Comparison of ENCODE assay signal across 8 mouse cellular contexts in genomic region chr17:31854770-31855596, GRCm38 (mm10). TPM values are rescaled to one million over a fixed set of nuclear protein-coding genes. Genes with fewer than 3 reads are reported as not detected.
DNase-seq lines count a peak whose midpoint lies in the region; ATAC-seq and TF ChIP-seq lines count a peak whose summit lies in the region.

No protein-coding gene starts in this region.

- peak; percentile 67 for ATAC-seq in forebrain, embryonic 13.5 days
- ATAC-seq in hindbrain, embryonic 15.5 days (ENCODE audit: low FRiP score, low read depth) = peak; percentile 58
- peak; percentile 28; the same call in 1 of the 2 replicates for ATAC-seq in limb, embryonic 14.5 days (ENCODE audit: low FRiP score, low read depth)
- ATAC-seq in midbrain, embryonic 15.5 days (replicated peaks) = peak; percentile 72

- H3K4me1 ChIP-seq in forebrain, embryonic 13.5 days = peaks cover 34% of the 10 kb centered on the region
- H3K4me1 ChIP-seq in hindbrain, embryonic 15.5 days (replicated peaks) = peaks cover 40% of the 10 kb centered on the region
- H3K4me1 ChIP-seq in limb, embryonic 14.5 days (ENCODE audit: control insufficient read depth, insufficient read depth, low read length) = peaks cover 22% of the 10 kb centered on the region
- H3K4me1 ChIP-seq in midbrain, embryonic 15.5 days = peaks cover 33% of the 10 kb centered on the region

- no peaks in the 10 kb centered on the region for H3K27me3 ChIP-seq in forebrain, embryonic 13.5 days
- H3K27me3 ChIP-seq in hindbrain, embryonic 15.5 days = no peaks in the 10 kb centered on the region
- H3K27me3 ChIP-seq in limb, embryonic 14.5 days (ENCODE audit: control insufficient read depth, insufficient read depth, low read length) = no peaks in the 10 kb centered on the region
- H3K27me3 ChIP-seq in midbrain, embryonic 15.5 days (replicated peaks) = no peaks in the 10 kb centered on the region

- peak; percentile 52 for DNase-seq in kidney, adult 11 months
- DNase-seq in kidney, postnatal 14 days = no peak
- peak; percentile 44 for DNase-seq in adrenal gland, postnatal 25 days
- peak; percentile 41 for DNase-seq in limb, embryonic 14.5 days (ENCODE audit: low spot score)
- DNase-seq in testis, postnatal 10 days (ENCODE audit: low spot score) = peak; percentile 79

- peak overlapping the region; percentile 92 for H3K9ac ChIP-seq in forebrain, embryonic 13.5 days
- H3K9ac ChIP-seq in hindbrain, embryonic 15.5 days = peak overlapping the region; percentile 93
- H3K9ac ChIP-seq in limb, embryonic 14.5 days (ENCODE audit: low read depth, low read length, severe bottlenecking) = peak overlapping the region; percentile 81
- peak overlapping the region; percentile 83 for H3K9ac ChIP-seq in midbrain, embryonic 15.5 days

- WGBS in forebrain, embryonic 13.5 days = under 1% methylated on average over 58 of the region's 73 CpGs
- WGBS in hindbrain, embryonic 15.5 days = under 1% methylated on average over 73 of the region's 73 CpGs
- WGBS in limb, embryonic 14.5 days = under 1% methylated on average over 54 of the region's 73 CpGs
- under 1% methylated on average over 70 of the region's 73 CpGs for WGBS in midbrain, embryonic 15.5 days

- no peaks in the 10 kb centered on the region for H3K9me3 ChIP-seq in forebrain, embryonic 13.5 days (replicated peaks)
- no peaks in the 10 kb centered on the region for H3K9me3 ChIP-seq in hindbrain, embryonic 15.5 days
- H3K9me3 ChIP-seq in limb, embryonic 14.5 days (ENCODE audit: control insufficient read depth, low read length) = no peaks in the 10 kb centered on the region
- no peaks in the 10 kb centered on the region for H3K9me3 ChIP-seq in midbrain, embryonic 15.5 days

- peaks cover 20% of the 10 kb centered on the region for H3K36me3 ChIP-seq in forebrain, embryonic 13.5 days (ENCODE audit: poor library complexity, severe bottlenecking)
- H3K36me3 ChIP-seq in hindbrain, embryonic 15.5 days = peaks cover 12% of the 10 kb centered on the region
- peaks cover 16% of the 10 kb centered on the region for H3K36me3 ChIP-seq in limb, embryonic 14.5 days (ENCODE audit: control insufficient read depth, insufficient read depth, low read length)
- H3K36me3 ChIP-seq in midbrain, embryonic 15.5 days (replicated peaks) = peaks cover 3% of the 10 kb centered on the region; the same call in 1 of the 2 replicates

- no peak for TF ChIP-seq POLR2A in limb, embryonic 14.5 days (IDR thresholded peaks at IDR 0.05; ENCODE audit: borderline replicate concordance, extremely low read depth, insufficient read depth, insufficient read length)

- peak overlapping the region; percentile 78 for H3K4me2 ChIP-seq in forebrain, embryonic 13.5 days
- peak overlapping the region; percentile 68 for H3K4me2 ChIP-seq in hindbrain, embryonic 15.5 days
- peak overlapping the region; percentile 88 for H3K4me2 ChIP-seq in limb, embryonic 14.5 days (replicated peaks; ENCODE audit: low read depth, low read length, severe bottlenecking)
- H3K4me2 ChIP-seq in midbrain, embryonic 15.5 days = peak overlapping the region; percentile 71

- peak overlapping the region; percentile 88 for H3K4me3 ChIP-seq in forebrain, embryonic 13.5 days
- H3K4me3 ChIP-seq in hindbrain, embryonic 15.5 days = peak overlapping the region; percentile 97
- peak overlapping the region; percentile 91 for H3K4me3 ChIP-seq in limb, embryonic 14.5 days (replicated peaks; ENCODE audit: low read length)
- peak overlapping the region; percentile 62 for H3K4me3 ChIP-seq in midbrain, embryonic 15.5 days

- peak overlapping the region; percentile 74 for H3K27ac ChIP-seq in forebrain, embryonic 13.5 days
- peak overlapping the region; percentile 89 for H3K27ac ChIP-seq in hindbrain, embryonic 15.5 days (replicated peaks)
- peak overlapping the region; percentile 55 for H3K27ac ChIP-seq in limb, embryonic 14.5 days (replicated peaks; ENCODE audit: low read depth, low read length)
- peak overlapping the region; percentile 75 for H3K27ac ChIP-seq in midbrain, embryonic 15.5 days

RNA-seq across cellular contexts. Expression of gene Sik1, which starts 0.6 kb away (rescaled TPM):
- total RNA-seq in adrenal gland, postnatal 25 days (2021) = 16.0 and 28.2 TPM in 2 replicates
- polyA plus RNA-seq in forebrain, embryonic 13.5 days (2015; fragmentation: Nextera tagmentation; extraction: Ambion mirVana) = 13.5 and 13.8 TPM in 2 replicates
- polyA plus RNA-seq in hindbrain, embryonic 15.5 days (2015; fragmentation: Nextera tagmentation; extraction: Ambion mirVana) = 20.3 and 20.9 TPM in 2 replicates
- 19.9 and 23.5 TPM in 2 replicates for polyA plus RNA-seq in limb, embryonic 14.5 days (2012; rRNA removed)
- polyA plus RNA-seq in limb, embryonic 14.5 days (2014; fragmentation: Nextera tagmentation; extraction: Ambion mirVana) = 22.3 and 26.9 TPM in 2 replicates
- 22.9 and 25.5 TPM in 2 replicates for polyA plus RNA-seq in midbrain, embryonic 15.5 days (2015; fragmentation: Nextera tagmentation; extraction: Ambion mirVana)
